Mouse (Mus musculus) CH12.LX (cell line): Measurements from ENCODE around the gene Ank2.

Experiments
- CTCF ChIP-seq, 2 experiments: IDR thresholded peaks in 1 of 2; conservative IDR thresholded peaks in 1 of 2; 2 replicates each; pipeline ENCODE4 v1.5.1; 2011 to 2012; ENCODE audit warnings: low read depth in 2 of 2, low read length in 2 of 2, improper control_type of control experiment in 1 of 2, inconsistent platforms in 1 of 2, mild to moderate bottlenecking in 1 of 2, moderate library complexity in 1 of 2
- POLR2A ChIP-seq: IDR thresholded peaks from 2 replicates; pipeline ENCODE4 v1.6.1; 2011; ENCODE audit warnings: low read depth, mild to moderate bottlenecking, improper control_type of control experiment, low read length
- USF1 ChIP-seq: IDR thresholded peaks from 2 replicates; pipeline ENCODE4 v1.6.1; 2014; ENCODE audit warnings: low read depth, mild to moderate bottlenecking, inconsistent platforms, low read length, improper control_type of control experiment

DNA sequence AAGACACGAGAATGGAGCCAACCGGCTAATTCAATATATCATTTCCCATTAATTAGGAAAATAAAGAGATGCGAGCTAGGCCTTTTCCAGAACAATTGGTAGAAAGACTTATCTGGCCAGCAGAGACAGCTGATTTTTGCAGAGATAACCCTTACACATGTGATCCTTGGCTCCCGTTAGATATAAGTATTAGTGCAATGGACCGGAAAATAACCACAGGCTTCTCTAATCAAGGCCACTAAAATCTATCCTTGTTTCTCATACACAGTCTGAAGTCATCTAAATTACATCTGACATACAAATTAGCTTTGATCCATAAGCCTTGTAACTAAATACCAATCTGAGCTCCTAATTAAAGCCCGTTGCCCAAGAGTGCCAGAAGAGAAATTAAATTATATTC lies 181.5 kb downstream of the Ank2 start:
- TF ChIP-seq POLR2A (no peak), USF1 (no peak), CTCF (conservative IDR thresholded peaks at IDR 0.05 in 1 of 2, IDR thresholded peaks at IDR 0.05 in 1 of 2; ENCODE audit: low read depth in 2 of 2, low read length in 2 of 2) (no peak)
